Mouse (Mus musculus) bone marrow, adult 2 months (tissue): ENCODE results near the gene Fgr. TPM values are rescaled to one million over a fixed set of nuclear protein-coding genes. Genes with fewer than 3 reads are reported as not detected.
"Not testable (repeated sequence)": the region's sequence is repeated elsewhere in the genome, so short reads cannot be mapped to it uniquely, and the experiment has no call there.

Source experiments
- H3K27ac ChIP-seq: fragments of 200-500 bp; 2 replicates; pipeline ENCODE4 v1.5.1; 2012; ENCODE audit warnings: low read depth, mild to moderate bottlenecking, control low read depth, inconsistent platforms, low read length; ENCODE audit not compliant: control insufficient read depth, poor library complexity, insufficient read depth
- H3K4me1 ChIP-seq: fragments of 200-500 bp; 2 replicates; pipeline ENCODE4 v1.6.1; 2011; ENCODE audit warnings: low read length; ENCODE audit not compliant: control insufficient read depth, insufficient read depth
- H3K4me3 ChIP-seq: fragments of 200-500 bp; replicated peaks from 2 replicates; pipeline ENCODE3; 2011; ENCODE audit warnings: mild to moderate bottlenecking, low read depth, low read length, control low read depth; ENCODE audit not compliant: control insufficient read depth
- CTCF ChIP-seq: fragments of 200-500 bp; IDR thresholded peaks from 2 replicates; pipeline ENCODE4 v1.5.1; 2011; ENCODE audit warnings: low read length, control low read depth; ENCODE audit not compliant: control insufficient read depth, insufficient read depth
- POLR2A ChIP-seq: fragments of 200-500 bp; IDR thresholded peaks from 2 replicates; pipeline ENCODE4 v1.6.1; 2011; ENCODE audit warnings: low read depth, mild to moderate bottlenecking, control low read depth, low read length, borderline replicate concordance; ENCODE audit not compliant: control insufficient read depth
- WGBS: fragments of 180-500 bp; shearing (Covaris S2); methylation state at CpG from one replicate; pipeline ENCODE4 v1.1.7; 2018; 5-methylcytosine and 5-hydroxymethylcytosine counted together
- polyA plus RNA-seq: library from polyadenylated mRNA; stranded (reverse); fragments of >200 nt; gene quantifications from 2 replicates; pipeline ENCODE4 v1.2.4, GENCODE M21; 2011; ENCODE audit warnings: low replicate concordance; ENCODE audit not compliant: missing spikeins, insufficient read depth, insufficient read length

Fgr gene
- polyA plus RNA-seq, 1 experiment, result 53.3 TPM

DNA sequence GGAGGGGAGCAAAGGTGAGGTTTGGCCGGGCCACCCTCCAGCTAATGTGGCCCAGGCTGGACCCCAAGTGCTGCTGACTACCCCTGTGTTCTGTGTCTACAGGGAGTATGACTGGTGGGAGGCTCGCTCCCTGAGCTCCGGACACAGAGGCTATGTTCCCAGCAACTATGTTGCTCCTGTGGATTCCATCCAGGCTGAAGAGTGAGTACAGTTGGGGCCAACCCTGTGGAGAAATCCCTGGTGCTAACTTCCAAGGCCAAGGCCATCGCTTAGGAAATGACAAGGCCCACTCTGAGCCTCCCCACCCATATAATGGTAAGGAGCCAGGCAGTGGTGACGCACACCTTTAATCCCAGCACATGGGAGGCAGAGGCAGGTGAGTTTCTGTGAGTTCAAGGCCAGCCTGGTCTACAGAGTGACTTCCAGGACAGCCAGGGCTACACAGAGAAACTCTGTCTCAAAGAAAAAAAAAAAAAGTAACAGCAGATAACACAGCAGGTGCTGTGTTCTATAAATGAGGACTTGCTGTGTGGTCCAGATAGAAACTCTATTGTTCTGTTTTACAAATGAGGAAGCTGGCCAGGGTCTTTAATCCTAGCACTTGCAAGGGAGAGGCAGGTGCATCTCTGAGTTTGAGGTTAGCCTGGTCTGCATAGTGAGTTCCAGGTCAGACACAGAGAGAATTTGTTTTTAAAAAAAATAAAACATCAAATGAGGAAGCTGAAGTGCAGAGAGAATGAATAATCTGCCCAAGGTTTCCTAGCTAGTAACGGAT is 14.9 kb downstream of the Fgr start:
- no peak for TF ChIP-seq CTCF
- TF ChIP-seq POLR2A, result no peak
- Histone ChIP-seq H3K4me3 (no peak overlapping the region), H3K27ac (peak overlapping the region; percentile 38), H3K4me1 (peaks cover 2% of the 10 kb centered on the region; the same call in 1 of the 2 replicates)
- 70% methylated on average over 6 of the region's 6 CpGs for WGBS

DNA sequence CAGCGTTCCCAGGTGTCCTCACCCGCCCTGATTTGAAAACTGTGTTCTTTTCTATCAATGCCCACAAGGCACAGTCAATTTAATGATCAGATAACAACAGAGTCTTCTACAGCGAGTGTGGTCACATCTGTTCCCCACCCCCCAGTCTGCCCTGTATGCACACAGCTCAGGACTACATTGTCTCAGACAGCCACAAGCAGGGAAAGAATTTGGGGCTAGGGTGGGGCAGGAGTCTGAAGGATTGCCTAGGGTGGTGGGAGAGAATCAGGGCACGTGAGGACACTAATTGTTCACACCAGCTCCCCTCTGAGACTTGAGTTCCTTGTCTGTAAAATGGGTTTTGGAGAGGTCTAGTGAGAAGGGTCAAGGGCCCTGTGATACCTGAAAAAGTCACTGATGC is 19.7 kb downstream of the Fgr start:
- H3K4me1 ChIP-seq, result no peaks in the 10 kb centered on the region; the same call in 1 of the 2 replicates
- H3K4me3 ChIP-seq, result no peak overlapping the region
- no peak for TF ChIP-seq POLR2A
- no peak for TF ChIP-seq CTCF
- 78% methylated on average over 4 of the region's 4 CpGs for WGBS
- no peak overlapping the region for H3K27ac ChIP-seq

DNA sequence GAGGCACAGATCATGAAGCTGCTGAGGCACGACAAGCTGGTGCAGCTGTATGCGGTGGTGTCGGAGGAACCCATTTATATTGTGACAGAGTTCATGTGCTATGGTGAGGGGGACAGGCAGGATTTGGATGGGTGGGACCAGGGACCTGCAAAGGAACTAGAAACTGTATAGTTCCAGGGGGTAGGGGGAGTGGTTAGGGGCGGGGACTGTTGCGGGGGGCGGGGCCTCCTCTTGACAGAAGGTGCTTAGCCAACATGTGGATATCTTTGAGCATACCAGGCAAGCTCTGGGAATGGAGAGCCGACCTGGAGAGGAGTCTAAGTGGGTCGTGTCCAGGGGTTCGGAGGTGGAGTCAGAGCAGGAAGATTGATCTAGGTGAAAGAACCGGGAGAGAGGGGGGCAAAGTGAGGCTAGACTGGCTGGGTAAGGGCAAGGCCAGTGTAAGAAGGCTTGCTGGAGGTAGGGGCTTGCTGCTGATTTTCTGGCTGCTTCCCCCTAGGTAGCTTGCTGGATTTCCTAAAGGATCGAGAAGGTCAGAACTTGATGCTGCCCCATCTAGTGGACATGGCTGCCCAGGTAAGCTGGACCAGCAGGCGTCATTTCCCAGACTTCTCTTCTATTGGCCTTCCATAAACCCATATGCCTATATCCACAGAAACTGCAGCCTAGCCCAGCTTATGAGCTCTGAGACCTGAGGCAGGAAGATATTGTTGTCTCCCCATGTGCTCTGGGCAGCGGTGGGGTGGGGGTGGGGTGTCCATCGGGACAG is 23.8 kb downstream of the Fgr start:
- 62% methylated on average over 14 of the region's 14 CpGs for WGBS
- Histone ChIP-seq H3K4me3 (no peak overlapping the region), H3K4me1 (no peaks in the 10 kb centered on the region), H3K27ac (no peak overlapping the region)
- no peak for TF ChIP-seq CTCF
- no peak for TF ChIP-seq POLR2A

DNA sequence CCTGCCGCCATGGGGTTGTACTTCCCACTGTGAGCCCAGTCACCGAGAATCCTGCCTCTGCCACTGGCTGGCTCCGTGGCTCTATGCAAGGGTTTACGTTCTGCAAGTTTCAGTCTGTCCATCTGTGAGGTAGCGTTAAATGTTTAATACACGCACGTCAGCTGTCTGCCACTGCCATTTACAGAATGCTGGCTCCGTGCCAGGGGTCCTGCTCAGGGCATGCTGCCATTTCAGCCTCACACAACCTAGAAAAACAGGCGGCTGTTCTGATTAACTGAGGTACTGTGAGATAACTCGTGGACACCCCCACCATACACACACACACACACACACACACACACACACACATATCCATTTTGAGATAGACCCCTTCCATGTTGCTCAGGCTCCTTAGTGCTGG is 29.0 kb downstream of the Fgr start:
- TF ChIP-seq POLR2A (no peak), CTCF (no peak)
- Histone ChIP-seq H3K4me1 (no peaks in the 10 kb centered on the region; the same call in 1 of the 2 replicates), H3K27ac (no peak overlapping the region), H3K4me3 (no peak overlapping the region)
- 50% methylated on average over 10 of the region's 10 CpGs for WGBS

DNA sequence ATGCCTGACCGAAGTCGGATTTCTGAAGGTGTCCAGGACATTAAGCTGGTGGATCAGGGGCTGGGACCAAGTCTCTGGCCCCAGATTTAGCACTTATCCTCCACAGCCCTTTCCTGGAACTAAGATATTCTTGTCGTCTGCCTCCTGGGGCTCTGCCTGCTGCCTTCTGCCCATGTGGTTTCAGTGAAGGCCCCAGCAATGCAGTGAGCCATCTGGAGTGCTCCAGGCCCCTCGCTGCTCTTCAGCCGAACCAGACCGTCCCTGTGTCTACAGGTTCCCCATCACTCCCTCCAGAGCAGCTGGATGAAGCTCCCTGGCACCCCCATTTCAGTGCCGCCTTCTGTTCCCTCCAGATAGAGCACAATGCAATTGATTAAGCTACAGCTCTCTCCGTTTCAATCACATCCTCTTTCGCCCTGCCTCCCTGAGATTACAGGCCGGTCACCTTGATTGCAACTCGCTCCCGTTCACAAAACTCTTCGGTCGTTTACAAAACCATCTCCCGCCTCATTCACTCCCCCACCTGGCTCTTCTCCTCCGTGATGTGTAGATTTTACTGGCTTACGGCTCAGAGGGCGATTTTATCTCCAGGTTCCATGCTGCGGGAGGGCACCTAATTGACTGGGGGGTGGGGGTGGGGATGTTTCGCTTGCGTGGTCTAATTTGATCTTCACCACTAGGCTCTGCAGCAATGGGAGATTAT is 29.6 kb downstream of the Fgr start:
- Histone ChIP-seq H3K4me1 (no peaks in the 10 kb centered on the region; the same call in 1 of the 2 replicates), H3K27ac (no peak overlapping the region), H3K4me3 (no peak overlapping the region)
- 72% methylated on average over 21 of the region's 21 CpGs for WGBS
- TF ChIP-seq POLR2A (no peak), CTCF (no peak)

DNA sequence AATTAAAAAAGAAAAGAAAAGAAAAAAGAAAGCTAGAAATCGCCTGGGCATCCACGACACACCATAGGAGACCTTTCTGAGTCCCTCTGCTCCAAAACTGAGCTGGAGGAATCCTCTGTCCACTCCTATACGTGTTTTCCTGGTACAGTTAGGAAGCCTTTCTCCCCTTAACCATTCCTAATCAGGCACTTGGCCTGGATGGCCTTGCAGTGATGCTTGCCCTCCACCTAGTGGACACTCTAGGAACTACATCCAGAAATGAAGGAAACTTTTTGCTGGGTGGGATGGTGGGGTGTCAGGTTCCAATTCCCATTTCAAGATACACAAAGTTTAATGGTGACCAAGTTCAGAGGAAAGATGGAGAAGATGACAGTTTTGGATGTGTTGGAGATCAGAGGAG is 31.3 kb downstream of the Fgr start:
- 7% methylated on average over 3 of the region's 3 CpGs for WGBS

DNA sequence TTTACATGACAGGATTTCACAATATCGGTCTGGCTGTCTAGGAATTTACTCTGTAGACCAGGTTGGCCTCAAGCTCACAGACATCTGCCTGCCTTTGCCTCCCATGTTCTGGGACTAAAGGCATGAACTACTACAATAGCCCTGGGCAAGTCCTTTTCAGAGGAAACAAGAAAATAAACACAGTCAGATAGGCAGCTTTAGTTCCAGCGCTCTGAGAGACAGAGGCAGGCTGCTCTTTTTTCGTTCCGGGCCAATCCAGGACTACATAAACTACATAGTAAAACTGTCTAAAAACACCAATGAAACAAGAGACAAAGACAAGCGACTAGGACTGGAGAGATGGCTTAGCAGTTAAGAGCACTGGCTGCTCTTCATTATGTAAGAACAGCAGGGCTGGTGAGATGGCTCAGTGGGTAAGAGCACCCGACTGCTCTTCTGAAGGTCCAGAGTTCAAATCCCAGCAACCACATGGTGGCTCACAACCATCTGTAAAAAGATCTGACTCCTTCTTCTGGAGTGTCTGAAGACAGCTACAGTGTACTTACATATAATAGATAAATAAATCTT is 32.1 kb downstream of the Fgr start:
- 45% methylated on average over 6 of the region's 6 CpGs for WGBS

More for the DNA sequence above, 31.3 kb downstream of the Fgr start:
- TF ChIP-seq POLR2A (no peak), CTCF (peak; percentile 99)
- no peak overlapping the region for H3K27ac ChIP-seq
- no peaks in the 10 kb centered on the region; the same call in 1 of the 2 replicates for H3K4me1 ChIP-seq
- no peak overlapping the region for H3K4me3 ChIP-seq

More for the DNA sequence above, 32.1 kb downstream of the Fgr start:
- not testable (repeated sequence) for H3K27ac ChIP-seq, H3K4me3 ChIP-seq, H3K4me1 ChIP-seq
